Mouse (Mus musculus) thymus, postnatal 25 days (tissue): ENCODE measurements around the gene Slc25a16.

Experiments
- DNase-seq: peaks from one replicate; pipeline ENCODE4 v3.0.0; 2022

Slc25a16 gene

DNA sequence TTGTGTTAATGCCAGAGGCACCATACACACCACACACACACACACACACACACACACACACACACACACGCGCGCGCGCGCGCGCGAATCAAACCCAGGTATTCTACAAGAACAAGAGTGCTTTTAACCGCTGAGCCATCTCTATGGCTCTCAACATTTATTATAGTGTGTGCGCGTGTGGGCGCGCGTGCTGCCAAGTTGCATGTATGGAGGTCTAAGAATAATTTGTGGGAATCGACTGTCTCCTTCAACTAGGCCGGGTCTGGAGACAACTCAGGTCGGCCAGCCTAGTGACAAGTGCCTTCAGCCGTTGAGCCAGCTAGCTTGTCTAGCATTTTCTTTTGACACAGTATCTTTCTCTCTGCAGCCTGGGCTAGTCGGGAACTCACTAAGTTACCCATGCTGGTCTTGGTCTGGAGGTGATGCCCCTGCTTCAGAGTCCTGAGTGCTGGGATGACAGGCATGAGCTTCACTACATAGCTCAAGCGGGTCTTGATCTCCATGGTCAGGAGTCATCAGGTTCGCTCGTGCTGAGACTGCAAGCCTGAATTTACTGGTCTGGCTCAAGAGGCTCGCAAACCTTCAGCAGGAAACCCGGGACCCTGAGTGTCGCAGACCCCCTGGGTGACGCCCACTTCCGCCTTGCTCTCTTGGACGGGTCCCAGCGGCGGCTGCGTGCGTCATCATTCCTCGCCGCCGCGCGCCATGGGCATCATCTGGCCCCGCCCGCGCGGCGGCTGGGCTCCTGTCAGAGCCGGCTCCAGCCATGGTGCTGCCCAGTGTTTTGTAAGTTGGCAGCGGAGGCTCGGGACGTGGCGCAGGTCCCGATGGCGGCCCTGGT lies at the start of gene Slc25a16:
Slc25a16 (plus strand) TSS at position 709 of the 841 bp plus-strand sequence.
- peak; percentile 91 for DNase-seq

DNA sequence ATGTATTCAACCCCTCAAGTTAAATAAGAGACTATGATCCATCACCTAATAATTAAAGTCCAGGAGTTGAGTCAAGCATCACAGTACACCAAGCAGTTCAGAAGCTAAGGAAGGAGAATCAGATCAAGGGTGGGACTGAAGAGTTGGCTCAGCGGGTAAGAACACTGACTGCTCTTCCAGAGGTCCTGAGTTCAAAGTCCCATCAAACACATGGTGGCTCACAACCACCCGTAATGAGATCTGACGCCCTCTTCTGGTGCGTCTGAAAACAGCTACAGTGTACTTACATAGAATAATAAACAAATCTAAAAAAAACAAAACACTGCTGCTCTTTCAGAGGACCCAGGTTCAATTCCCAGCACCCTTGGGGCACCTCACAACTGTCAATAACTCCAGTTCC lies 45.6 kb upstream of the Slc25a16 start:
- no peak for DNase-seq

DNA sequence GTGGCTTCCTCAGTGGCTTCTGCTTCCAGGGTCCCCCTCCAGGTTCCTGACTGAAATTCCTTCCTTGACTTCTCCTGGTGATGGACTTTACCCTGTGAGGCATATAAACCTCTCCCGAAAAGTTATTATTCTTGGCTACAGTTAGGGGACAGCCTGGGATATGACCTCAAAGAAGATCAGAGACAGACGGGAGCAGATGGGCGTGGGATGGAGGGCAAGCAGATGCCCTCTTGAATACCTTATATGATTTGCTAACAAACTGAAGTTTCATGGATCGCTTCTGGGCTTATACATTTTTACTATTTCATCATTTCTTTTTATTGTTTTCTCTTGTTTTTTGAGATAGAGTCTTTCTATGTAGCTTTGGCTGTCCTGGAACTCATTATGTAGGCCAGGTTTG lies 44.9 kb upstream of the Slc25a16 start:
- DNase-seq: no peak

DNA sequence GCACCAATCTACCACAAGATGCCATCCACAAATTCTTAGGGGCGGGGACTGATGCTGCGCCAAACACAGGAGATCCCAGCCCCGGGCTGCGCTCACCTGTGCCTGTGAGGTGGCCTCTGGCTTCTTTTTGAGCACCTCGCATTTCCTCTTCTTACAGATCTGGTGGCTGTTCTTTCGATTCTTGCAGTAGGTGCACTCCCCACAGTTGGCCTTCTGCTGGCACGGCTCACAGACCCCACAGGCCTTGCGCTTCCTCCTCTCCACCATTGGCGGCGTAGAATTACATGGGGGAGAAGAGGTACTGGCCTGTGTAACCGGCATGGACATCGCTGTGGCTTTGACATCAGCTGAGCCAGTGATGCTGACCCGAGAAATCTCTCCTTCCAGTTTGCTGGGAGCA lies 42.4 kb upstream of the Slc25a16 start:
- no peak for DNase-seq

DNA sequence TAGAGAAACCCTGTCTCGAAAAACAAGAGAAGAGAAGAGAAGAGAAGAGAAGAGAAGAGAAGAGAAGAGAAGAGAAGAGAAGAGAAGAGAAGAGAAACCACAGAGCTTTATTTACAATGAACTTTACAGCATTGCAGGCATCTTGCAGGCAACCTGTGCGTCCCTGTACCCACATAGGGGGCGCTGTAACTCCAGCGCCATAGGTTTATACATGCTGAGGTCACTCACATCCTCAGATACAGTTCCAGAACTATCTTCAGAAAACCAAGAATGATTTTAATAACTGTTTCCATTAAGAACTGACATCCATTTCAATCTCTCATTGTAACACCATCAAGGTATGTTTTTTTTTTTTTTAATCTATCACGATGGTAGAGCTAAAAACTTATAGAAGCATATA lies 39.2 kb upstream of the Slc25a16 start:
- DNase-seq: peak; percentile 40

DNA sequence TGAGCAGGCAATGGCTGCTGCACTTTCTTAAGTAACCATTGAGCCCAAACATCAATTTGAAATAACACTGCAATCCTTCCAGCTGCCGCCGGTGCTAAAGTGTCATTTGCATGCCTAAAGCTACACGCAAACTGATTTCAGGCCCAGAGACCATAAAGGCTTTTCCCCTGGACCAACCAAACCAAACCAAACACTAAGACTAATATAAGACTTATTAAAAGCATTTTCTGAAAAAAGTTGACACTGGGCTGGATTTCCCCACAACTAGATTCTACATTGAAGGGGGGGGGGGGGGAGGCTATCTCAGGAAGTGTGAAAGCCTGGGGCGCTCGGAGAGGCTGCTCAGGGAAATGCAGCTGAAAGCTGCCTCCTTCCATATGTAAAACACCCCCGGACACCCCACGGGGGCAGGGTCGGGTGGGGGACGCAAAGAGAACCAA lies 36.5 kb upstream of the Slc25a16 start:
- DNase-seq: no peak

DNA sequence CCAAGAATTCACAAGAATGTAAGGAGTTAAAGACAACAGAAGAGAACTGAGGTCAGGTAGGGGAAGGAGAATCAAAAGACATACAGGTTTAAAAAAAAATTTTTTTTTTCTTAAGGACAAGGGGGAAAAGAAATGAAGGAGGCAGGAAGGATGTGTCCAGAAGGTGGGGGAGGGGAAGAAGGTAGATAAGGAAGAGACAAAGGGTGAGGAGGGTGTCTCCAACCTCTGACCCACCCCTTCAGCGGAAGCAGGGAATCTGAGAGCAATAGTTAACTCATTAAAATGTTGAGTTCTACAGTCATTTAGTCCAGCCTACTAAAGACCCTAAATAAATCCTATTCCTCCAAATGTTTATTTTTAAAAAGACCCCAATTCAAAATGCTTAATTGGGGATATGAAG lies 35.9 kb upstream of the Slc25a16 start:
- no peak for DNase-seq

DNA sequence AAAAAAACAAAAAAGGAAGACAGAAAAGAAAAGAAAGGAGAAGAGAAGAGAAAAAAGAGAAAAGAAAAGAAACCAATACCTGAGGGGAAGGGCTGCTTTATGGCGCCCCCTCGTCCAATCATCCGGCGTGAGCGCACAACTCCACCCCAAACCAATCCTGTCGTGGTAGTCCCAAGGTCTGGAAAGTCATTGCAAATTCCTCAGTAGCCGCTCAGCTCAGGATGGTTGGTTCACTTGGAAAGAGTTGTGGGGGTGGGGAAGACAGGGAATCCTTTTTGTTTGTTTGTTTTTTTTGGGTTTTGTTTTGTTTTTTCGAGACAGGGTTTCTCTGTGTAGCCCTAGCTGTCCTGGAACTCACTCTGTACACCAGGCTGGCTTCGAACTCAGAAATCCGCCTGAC lies 35.0 kb upstream of the Slc25a16 start:
- DNase-seq: no peak

DNA sequence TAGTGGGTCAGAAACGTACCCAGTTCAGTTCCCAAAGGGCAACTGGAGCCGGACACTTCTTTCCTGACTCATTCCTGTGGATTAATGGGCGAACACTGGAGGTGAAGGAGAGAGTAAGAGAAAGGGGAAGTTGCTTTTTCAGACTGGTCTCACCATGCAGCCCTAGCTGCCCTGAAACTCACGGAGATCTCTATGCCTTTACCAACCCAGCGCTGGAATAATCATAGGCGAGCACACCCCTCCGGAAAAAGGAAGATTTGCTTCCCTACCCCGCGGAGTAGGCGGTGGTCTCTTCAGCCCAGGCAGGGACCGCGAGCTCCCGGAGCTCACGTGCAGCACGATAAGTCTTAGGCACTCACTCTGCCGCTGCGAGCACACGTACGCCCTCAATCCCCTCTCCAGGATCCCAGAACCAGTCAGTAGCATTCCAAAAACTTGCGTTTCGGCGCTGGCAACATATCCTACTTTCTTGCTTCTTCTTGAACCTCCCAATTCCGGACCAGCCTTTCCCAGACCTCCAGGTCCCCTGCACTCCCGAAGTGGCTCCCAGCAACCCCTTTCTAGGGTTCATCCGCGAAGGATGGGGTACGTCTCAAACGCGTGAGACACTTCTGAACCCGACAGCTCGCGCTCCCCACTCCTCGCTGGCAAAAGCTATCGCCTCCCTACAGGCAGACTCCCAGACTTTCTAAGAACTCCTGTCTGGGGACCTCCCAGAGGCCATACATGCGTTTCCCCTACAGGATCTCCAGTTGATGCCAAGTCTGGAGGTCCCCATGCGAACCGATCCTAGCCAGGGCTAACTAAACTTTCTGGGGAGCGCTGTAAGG lies 34.2 kb upstream of the Slc25a16 start:
- peak; percentile 14 for DNase-seq

DNA sequence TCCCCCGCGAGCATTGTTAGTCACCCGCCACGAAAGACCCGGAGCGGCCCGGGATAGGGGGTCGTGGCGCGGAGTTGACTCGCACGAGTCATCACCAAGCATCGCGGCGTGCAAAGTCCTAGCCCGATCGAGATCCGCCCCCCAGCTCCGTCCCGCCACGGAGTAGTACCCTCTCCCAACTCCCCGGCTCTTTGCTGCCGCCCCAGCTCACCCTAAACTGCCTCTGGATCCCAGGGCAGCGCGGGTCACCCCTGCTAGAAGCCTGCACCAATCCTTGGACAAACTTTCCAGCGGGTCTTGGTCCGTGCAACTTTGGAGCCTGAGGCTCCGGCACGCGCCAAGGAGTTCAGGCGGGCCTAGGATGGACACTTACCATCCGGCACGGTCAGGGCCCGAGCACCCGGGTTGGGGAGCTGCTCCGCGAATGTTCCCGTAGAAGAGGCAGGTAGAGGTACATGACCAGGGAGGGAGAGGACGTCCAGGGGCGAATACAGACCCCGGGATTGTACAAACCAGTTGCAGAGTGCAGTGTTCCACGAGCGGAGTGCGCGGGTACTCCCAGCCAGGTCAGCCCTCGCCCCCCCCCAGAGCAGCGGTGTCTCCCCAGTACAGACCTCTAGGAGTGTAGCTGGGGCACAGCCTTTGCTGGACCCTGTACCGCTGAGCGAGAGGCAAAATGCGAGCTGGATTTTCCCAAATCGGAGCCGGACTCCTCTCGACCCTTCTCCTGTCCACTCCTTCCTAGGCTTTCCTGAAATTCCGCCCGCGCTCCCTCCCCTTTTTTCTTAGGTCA lies 33.4 kb upstream of the Slc25a16 start:
- DNase-seq: peak; percentile 15

DNA sequence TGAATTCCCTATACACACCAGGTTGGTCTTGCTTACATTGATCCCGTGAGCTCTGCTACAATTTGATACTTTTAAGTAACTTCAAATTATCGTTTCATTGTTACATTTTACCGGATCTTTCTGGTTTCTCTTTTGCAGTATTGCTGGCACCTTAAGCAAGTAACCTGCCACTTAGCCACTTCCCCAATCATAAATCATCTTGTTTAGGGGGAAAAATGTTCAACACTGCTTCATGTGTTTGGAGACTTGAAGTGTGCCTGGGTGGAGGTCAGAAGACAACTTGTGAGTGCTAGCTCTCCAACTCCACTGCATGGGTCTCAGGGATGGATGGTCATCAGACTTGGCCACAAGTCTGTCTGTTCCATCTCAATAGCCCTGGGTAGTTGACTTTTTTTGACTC lies 29.4 kb upstream of the Slc25a16 start:
- DNase-seq: no peak

DNA sequence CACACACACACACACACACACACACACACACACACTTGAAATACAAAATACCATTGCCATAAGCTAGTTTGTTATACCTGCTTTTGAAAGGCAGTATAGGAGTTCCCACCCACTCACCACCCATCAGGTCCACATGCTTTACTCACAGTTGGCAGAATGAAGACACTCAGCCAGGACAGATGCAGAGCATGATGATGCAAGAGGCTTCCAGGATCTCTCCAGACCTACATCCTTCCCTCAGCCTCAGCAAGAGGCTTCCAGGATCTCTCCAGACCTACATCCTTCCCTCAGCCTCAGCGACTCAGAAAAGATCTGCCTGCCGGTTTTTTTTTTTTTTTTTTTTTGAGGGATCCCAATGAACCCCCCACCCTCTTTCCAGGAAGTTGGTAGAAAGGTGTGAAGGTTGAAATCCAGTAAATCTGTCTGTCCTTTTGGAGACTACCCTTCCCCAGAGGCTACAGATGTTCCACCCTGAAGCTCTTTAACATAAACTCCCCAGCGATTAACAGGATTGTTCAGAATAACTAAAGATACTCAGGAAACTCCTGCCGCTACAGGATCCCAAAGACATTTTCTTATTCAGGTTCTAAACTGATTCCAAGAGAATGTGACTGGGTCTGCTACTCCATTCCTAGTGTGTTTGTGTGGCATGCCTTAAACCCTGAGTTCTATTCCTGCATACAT lies 27.7 kb upstream of the Slc25a16 start:
- no peak for DNase-seq

DNA sequence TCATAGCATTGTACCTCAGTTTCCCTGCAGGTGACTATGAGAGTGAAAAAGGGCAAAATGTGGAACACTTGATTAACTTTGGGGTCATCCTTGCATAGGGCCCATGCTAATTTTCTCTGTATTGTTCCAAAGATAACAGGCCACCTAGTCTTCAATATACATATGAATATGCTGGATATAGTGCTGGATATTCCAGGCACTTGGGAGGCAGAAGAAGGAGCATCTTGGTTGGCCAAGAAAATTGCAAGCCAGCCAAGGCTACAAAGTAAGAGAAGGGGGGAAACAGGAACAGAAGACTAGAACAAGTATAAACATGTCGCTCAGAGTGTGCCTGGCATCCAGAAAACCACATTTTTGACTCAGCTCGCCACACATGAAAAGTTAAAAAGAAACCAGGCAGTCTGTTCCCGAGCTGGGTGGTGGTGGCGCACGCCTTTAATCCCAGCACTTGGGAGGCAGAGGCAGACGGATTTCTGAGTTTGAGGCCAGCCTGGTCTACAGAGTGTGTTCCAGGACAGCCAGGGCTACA lies 27.0 kb upstream of the Slc25a16 start:
- DNase-seq: no peak

DNA sequence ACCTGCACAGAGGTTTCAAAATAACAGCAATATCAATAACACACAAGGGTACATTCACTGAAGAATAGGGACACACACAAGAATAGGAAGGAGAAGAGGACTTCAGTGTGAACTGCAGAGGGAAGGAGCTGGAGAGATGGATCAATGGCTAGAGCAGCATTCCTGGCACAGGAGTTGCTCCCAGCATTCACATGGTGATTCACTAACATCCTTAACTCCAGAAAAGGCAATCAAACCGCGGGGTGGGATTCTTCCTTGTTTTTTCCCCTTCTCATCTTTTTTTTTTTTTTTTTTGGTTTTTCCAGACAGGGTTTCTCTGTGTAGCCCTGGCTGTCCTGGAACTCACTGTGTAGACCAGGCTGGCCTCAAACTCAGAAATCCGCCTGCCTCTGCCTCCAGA lies 26.0 kb upstream of the Slc25a16 start:
- DNase-seq: no peak

DNA sequence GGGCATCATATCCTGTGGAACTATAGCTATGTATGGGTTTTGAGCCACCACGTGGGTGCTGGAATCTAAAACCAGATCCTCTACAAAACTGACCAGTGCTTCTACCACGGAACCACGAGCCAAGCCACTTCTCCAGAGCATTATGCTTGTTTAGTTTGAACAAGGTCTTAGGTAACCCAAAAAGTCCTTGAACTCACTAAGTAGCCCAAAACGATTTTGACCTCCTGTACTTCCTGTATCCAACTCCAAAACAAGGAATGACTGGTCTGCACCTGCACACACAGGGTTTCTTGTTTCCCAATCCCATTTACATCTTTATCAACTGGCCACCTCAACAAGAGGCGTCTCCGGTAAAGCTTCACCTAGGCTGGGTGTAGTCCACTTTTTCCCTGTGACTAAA lies 25.0 kb upstream of the Slc25a16 start:
- no peak for DNase-seq

DNA sequence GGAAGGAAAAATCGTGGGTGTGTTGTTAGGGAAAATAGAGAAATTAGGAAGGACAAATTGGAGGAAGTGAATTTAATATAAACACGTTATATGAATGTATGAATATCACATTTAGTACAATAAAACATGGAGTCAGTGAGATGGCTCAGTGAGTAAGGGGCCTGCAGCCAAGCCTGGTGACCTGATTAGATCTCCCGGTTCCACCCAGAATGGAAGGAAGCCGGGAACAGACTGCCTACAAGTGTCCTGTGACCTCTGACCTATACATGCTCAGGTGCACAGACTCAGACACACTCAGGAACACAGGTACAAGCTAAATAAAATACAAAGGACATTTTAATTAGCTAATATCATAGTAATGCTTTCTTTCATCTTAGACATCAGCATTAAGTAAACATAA lies 24.4 kb upstream of the Slc25a16 start:
- no peak for DNase-seq

DNA sequence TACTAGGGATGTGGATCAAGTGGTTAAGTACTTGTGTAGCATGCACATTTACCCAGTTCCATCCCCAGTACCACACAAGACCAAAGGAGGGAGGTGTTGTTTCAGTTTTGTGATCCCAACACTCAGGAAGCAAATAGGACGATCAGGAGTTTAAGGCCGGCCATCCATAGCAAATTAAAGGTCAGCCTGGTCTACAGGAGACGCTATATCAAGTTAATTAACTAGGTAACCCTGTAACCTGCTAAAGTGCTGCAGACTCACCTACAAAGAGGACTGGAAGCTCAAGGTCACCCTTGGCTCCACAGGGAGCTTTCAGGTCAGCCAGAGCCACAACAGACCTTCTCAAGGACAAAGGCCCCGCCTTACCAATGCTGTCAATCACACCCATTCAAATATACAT lies 23.7 kb upstream of the Slc25a16 start:
- no peak for DNase-seq

DNA sequence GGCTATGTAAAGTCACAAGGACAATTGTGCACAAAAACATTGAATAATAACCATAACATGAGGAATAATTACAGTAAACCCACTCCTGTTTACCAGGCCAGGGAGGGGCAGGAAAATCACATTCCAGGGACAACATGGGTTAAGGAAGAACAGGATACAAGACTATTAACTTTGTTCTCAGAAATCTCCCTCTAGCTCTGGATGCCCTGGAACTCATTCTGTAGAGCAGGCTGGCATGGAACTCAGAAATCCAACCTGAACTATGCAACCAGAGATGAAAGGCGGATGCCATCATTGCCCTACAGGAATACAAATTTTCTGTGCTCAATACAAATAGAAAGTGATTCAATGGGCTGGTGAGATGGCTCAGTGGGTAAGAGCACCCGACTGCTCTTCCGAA lies 23.0 kb upstream of the Slc25a16 start:
- DNase-seq: no peak

DNA sequence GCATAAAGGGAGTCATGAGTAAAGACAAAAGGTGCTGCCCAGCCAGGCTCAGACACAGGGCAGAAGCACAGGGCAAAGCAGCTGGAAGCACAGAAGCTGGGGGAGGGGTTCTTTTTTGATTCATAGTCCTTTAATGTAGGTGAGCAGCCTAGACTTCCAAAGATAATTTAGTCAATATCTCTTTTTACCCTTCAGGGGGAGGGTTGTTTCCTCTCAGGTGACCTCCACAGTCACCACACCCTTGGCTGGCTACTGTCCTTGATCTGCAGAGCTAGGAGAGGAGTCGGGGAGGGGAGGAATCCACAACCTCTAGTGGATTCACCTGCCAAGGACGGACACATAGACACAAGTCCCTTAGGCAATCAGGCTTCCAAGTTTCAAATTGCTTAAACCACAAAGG lies 22.4 kb upstream of the Slc25a16 start:
- no peak for DNase-seq

DNA sequence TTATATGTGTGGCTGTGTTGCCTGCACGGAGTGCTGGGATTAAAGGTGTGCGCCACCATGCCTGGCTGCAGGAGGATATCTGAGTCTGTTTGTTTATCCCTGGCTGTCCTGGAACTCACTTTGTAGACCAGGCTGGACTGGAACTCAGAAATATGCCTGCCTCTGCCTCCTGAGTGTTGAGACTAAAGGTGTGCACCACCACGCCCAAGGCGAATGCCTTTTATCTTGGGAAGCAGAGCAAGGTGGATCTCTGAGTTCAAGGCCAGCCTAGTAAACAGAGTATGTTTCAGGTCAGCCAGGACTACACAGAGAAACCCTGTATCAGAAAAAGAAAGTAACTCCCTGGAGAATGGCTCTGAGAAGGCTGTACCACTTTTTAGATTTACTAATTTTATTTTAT lies 20.3 kb upstream of the Slc25a16 start:
- no peak for DNase-seq

DNA sequence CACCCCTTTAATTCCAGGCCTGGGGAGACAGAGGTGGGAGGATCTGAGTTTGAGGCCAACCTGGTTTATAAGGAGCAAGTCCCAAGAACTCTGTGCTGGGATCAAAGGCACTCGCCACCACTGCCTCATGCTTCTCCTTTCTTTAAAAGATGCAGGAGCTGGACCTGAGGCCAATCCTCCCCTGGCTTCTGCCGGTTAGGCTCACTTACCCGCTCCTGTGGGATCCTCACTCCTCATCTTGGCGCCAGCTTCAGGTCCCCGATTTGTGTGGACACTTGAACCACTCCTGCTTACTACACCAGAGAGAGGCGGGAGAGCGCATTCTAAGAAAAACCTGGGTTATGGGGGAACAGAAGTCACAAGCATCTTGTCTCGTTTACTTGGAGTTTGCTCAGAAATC lies 18.6 kb upstream of the Slc25a16 start:
- DNase-seq: no peak

DNA sequence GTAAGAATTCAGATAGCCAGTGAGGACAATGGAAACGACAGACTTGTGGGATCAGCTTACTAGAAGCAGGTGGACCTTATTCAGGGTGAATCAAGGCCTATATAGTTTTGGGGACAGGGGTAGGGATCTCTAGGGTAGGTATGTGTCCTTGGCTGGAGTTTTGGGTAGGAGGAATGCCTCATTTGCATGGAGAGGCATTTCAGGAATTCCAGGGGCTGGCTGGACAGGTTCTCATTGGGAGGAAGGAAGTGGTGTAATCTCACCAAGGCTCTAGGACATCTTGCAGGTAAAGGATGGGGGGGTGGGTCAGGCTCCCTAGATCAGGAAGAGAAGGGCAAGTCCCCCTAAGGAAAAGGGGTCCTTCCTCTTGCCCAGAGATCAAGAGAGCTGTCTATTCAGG lies 17.6 kb upstream of the Slc25a16 start:
- DNase-seq: no peak

DNA sequence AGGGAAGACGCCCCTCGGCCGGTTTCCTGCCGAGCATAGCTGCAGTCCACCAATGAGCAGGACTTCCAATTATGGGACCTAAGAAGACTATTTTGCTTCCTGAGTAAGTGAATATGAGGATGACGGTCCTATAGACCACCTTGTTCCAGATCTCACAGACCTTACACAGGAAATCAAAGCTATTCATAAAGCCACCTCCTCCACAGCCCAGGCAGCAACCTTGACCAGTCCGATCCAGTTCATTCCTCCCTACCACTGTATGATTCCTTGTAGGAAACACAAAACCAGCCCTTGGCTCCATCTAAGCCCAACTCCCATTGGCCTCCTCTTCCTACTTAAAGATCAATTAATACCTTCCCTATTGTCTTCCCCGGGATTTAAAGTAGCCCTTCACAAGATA lies 14.1 kb upstream of the Slc25a16 start:
- no peak for DNase-seq
